Mouse (Mus musculus) forebrain, embryonic 11.5 days (tissue): Measurements from ENCODE around the gene Gm20388. TPM values are rescaled to one million over a fixed set of nuclear protein-coding genes. Genes with fewer than 3 reads are reported as not detected.
A peak's percentile ranks its signal among the peaks of the same experiment; 100 is the strongest.

Experiments
- ATAC-seq: fragments of 200-750 bp; cut with Nextera tagmentation; replicated peaks from 2 replicates; pipeline ENCODE4 v1.8.0; 2017; ENCODE audit warnings: moderate TSS enrichment; ENCODE audit not compliant: low FRiP score
- DNase-seq: peaks from one replicate; pipeline ENCODE4 v3.0.0-alpha.2; 2017; ENCODE audit warnings: low spot score
- H3K27ac ChIP-seq: fragments of 300-500 bp; sonication (generic); 2 replicates; pipeline ENCODE4 v1.5.1; 2014; ENCODE audit warnings: low read depth, low read length
- H3K27me3 ChIP-seq: fragments of 300-500 bp; sonication (generic); 2 replicates; pipeline ENCODE4 v1.6.1; 2014; ENCODE audit warnings: mild to moderate bottlenecking, low read length, mixed read lengths; ENCODE audit not compliant: control insufficient read depth, insufficient read depth
- H3K36me3 ChIP-seq: fragments of 300-500 bp; sonication (generic); 2 replicates; pipeline ENCODE4 v1.6.1; 2014; ENCODE audit warnings: mild to moderate bottlenecking, low read length, moderate library complexity, mixed read lengths; ENCODE audit not compliant: control insufficient read depth, insufficient read depth
- H3K4me1 ChIP-seq: fragments of 300-500 bp; sonication (generic); replicated peaks from 2 replicates; pipeline ENCODE4 v1.6.1; 2014; ENCODE audit warnings: low read length, mixed read lengths; ENCODE audit not compliant: control insufficient read depth, insufficient read depth
- H3K4me2 ChIP-seq: fragments of 300-500 bp; sonication (generic); 2 replicates; pipeline ENCODE4 v1.6.1; 2014; ENCODE audit warnings: low read depth, mild to moderate bottlenecking, low read length, moderate library complexity, mixed read lengths; ENCODE audit not compliant: severe bottlenecking
- H3K4me3 ChIP-seq: fragments of 300-500 bp; sonication (generic); 2 replicates; pipeline ENCODE4 v1.5.1; 2014; ENCODE audit warnings: low read depth, low read length
- H3K9ac ChIP-seq: fragments of 300-500 bp; sonication (generic); 2 replicates; pipeline ENCODE4 v1.6.1; 2014; ENCODE audit warnings: low read length
- H3K9me3 ChIP-seq: fragments of 300-500 bp; sonication (generic); 2 replicates; pipeline ENCODE4 v1.6.1; 2016; ENCODE audit warnings: low read length, mixed read lengths; ENCODE audit not compliant: control insufficient read depth
- WGBS: fragments of 180-500 bp; shearing (Covaris S2); extraction: QIAGEN DNeasy Blood & Tissue Kit; methylation state at CpG from one replicate; pipeline ENCODE4 v1.1.7; 2014; 5-methylcytosine and 5-hydroxymethylcytosine counted together
- polyA plus RNA-seq: library from polyadenylated mRNA; unstranded; fragments of >200 nt; fragmentation: Nextera tagmentation; extraction: Ambion mirVana; gene quantifications from 2 replicates; pipeline ENCODE4 v1.2.1, GENCODE M21; 2014

The Gm20388 gene
- polyA plus RNA-seq, 1 experiment from 2014 or later = not detected

GRCm38 (mm10) chr8:121371911-121372638, 1461.4 kb downstream of the Gm20388 start:
- H3K27ac ChIP-seq = no peak overlapping the region
- H3K36me3 ChIP-seq = no peaks in the 10 kb centered on the region
- peaks cover 2% of the 10 kb centered on the region; the same call in 1 of the 2 replicates for H3K4me1 ChIP-seq
- 0 out of 2 replicates have a peak, but pooled peaks cover 2% of the 10 kb centered on the region for H3K27me3 ChIP-seq
- H3K9ac ChIP-seq = no peak overlapping the region
- ATAC-seq (no peak), DNase-seq (no peak)
- H3K9me3 ChIP-seq = no peaks in the 10 kb centered on the region
- no peak overlapping the region for H3K4me3 ChIP-seq
- H3K4me2 ChIP-seq = no peak overlapping the region
- 80% methylated on average over 25 of the region's 25 CpGs for WGBS

GRCm38 (mm10) chr8:121372639-121372986, 1462.0 kb downstream of the Gm20388 start:
- H3K36me3 ChIP-seq = no peaks in the 10 kb centered on the region
- no peak overlapping the region for H3K4me2 ChIP-seq
- DNase-seq (no peak), ATAC-seq (no peak)
- H3K9me3 ChIP-seq = no peaks in the 10 kb centered on the region
- no peak overlapping the region for H3K27ac ChIP-seq
- H3K9ac ChIP-seq = no peak overlapping the region
- H3K4me3 ChIP-seq = no peak overlapping the region
- 76% methylated on average over 10 of the region's 10 CpGs for WGBS
- H3K27me3 ChIP-seq = 0 out of 2 replicates have a peak, but pooled peaks cover 2% of the 10 kb centered on the region
- peaks cover 5% of the 10 kb centered on the region; the same call in 1 of the 2 replicates for H3K4me1 ChIP-seq

DNA sequence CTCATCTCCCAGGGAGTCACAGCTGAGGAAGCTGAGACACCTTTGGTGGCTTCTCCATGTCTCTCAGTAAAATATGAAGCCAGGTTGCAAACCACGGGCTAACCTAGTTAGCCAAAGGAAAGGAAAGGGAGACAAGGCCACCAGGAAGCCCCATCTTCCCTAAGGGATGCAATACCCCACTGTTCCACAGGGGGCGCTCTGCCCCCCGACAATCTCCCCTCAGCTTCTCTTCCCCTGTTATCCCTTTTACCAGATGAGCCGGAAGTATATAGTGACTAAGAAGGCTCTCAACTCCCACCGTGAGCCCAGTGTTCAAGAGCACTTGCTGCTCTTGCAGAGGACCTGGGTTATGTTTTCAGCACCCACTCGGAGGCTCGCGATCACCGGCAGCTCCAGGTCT, 1463.6 kb downstream of the Gm20388 start:
- H3K4me3 ChIP-seq = no peak overlapping the region
- ATAC-seq = no peak
- no peaks in the 10 kb centered on the region for H3K9me3 ChIP-seq
- DNase-seq = no peak
- H3K4me2 ChIP-seq = no peak overlapping the region
- H3K27me3 ChIP-seq = no peaks in the 10 kb centered on the region
- H3K9ac ChIP-seq = no peak overlapping the region
- 23% methylated on average over 9 of the region's 9 CpGs for WGBS
- peaks cover 8% of the 10 kb centered on the region; the same call in 1 of the 2 replicates for H3K4me1 ChIP-seq
- no peaks in the 10 kb centered on the region for H3K36me3 ChIP-seq
- H3K27ac ChIP-seq = no peak overlapping the region

GRCm38 (mm10) chr8:121374777-121375176, 1464.1 kb downstream of the Gm20388 start:
- Histone ChIP-seq H3K27me3 (no peaks in the 10 kb centered on the region), H3K36me3 (no peaks in the 10 kb centered on the region), H3K4me3 (no peak overlapping the region), H3K27ac (no peak overlapping the region), H3K4me2 (no peak overlapping the region), H3K9ac (no peak overlapping the region), H3K4me1 (peaks cover 8% of the 10 kb centered on the region; the same call in 1 of the 2 replicates), H3K9me3 (no peaks in the 10 kb centered on the region)
- ATAC-seq = no peak
- DNase-seq = peak; percentile 66
- 6% methylated on average over 8 of the region's 8 CpGs for WGBS

- Histone ChIP-seq H3K36me3 (no peaks in the 10 kb centered on the region), H3K9me3 (no peaks in the 10 kb centered on the region), H3K4me2 (no peak overlapping the region), H3K27me3 (no peaks in the 10 kb centered on the region; the same call in 1 of the 2 replicates), H3K4me1 (peaks cover 8% of the 10 kb centered on the region; the same call in 1 of the 2 replicates), H3K4me3 (no peak overlapping the region), H3K9ac (no peak overlapping the region), H3K27ac (no peak overlapping the region)
- WGBS = 86% methylated on average over 10 of the region's 10 CpGs
- DNase-seq (no peak), ATAC-seq (no peak)
These were observed 1465.7 kb downstream of the Gm20388 start for GRCm38 (mm10) chr8:121376116-121376950.

- WGBS = 10% methylated on average over 10 of the region's 10 CpGs
- Histone ChIP-seq H3K36me3 (no peaks in the 10 kb centered on the region), H3K4me3 (no peak overlapping the region), H3K27ac (0 out of 2 replicates have a peak overlapping the region, but pooled peaks have one; percentile 12), H3K9ac (no peak overlapping the region), H3K9me3 (no peaks in the 10 kb centered on the region), H3K4me1 (peaks cover 8% of the 10 kb centered on the region; the same call in 1 of the 2 replicates), H3K4me2 (no peak overlapping the region), H3K27me3 (no peaks in the 10 kb centered on the region; the same call in 1 of the 2 replicates)
- DNase-seq (no peak), ATAC-seq (no peak)
These were observed 1467.0 kb downstream of the Gm20388 start for GRCm38 (mm10) chr8:121377680-121378079.

DNA sequence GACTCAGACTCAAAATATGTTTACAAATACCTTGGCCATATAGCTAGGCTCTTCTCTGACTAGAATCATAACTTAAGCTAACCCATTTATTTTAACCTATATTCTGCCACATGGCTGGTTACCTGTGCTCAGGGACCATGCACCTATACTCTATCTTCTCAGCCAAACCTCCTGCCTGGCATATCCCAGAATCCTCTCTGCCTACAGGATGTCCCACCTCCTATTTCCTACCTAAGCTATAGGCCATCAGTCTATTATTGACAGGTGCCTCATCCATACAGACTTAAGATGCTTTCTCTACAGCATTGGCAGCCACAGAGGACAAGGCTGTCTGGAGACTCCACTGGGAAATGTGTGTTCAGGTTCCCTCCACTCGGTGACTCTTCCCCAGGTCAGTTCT, 1468.7 kb downstream of the Gm20388 start:
- no peaks in the 10 kb centered on the region for H3K36me3 ChIP-seq
- no peaks in the 10 kb centered on the region for H3K9me3 ChIP-seq
- H3K27ac ChIP-seq = no peak overlapping the region
- no peak for DNase-seq
- H3K27me3 ChIP-seq = no peaks in the 10 kb centered on the region; the same call in 1 of the 2 replicates
- no peak for ATAC-seq
- no peak overlapping the region for H3K9ac ChIP-seq
- peaks cover 8% of the 10 kb centered on the region; the same call in 1 of the 2 replicates for H3K4me1 ChIP-seq
- H3K4me3 ChIP-seq = no peak overlapping the region
- no peak overlapping the region for H3K4me2 ChIP-seq
- WGBS = 81% methylated on average over 1 of the region's 1 CpGs

DNA sequence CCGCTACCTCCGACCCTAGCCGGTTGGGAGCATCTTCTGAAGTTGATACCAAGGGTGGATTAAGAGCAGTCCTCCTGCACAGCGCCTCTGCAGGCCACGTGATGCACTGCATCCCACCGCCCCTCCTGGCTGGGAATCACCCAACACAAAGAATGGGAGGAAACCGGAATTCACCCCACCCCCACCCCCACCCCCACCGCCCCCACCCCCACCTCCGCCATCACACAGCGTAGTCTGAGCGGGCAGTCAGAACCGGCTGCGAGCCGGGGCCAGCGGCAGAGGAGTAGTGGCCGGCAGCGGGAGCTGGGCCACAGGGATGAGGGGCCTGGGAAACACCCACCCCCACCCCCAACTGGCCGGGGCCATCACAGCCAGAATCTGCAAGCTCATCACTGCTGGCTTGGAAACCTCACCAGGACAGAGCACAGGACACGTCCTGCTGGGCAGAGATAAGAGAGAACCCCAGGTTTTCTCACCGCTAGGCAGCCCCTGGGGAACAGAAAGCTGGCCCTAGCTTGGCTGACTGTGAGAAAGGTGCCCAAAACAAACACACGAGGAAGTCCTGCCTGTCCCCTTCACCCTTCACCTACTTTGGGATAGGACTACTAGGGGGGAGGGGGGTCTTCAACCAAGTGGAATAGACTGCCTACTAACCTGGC, 1472.1 kb downstream of the Gm20388 start:
- Histone ChIP-seq H3K4me1 (peaks cover 2% of the 10 kb centered on the region; the same call in 1 of the 2 replicates), H3K27ac (no peak overlapping the region), H3K27me3 (no peaks in the 10 kb centered on the region; the same call in 1 of the 2 replicates), H3K4me2 (peak overlapping the region; percentile 62), H3K36me3 (no peaks in the 10 kb centered on the region), H3K9me3 (no peaks in the 10 kb centered on the region), H3K4me3 (peak overlapping the region; percentile 32), H3K9ac (peak overlapping the region; percentile 71)
- peak; percentile 77 for ATAC-seq
- WGBS = under 1% methylated on average over 21 of the region's 21 CpGs
- DNase-seq = peak; percentile 96
